Mouse (Mus musculus) limb, embryonic 15.5 days (tissue): ENCODE data around the gene St7. TPM values are rescaled to one million over a fixed set of nuclear protein-coding genes. Genes with fewer than 3 reads are reported as not detected.
A peak's percentile ranks its signal among the peaks of the same experiment; 100 is the strongest.

ENCODE experiments used
- ATAC-seq: fragments of 200-750 bp; cut with Nextera tagmentation; 2 replicates; pipeline ENCODE4 v1.8.0; 2017; ENCODE audit warnings: low read depth, moderate TSS enrichment; ENCODE audit not compliant: insufficient number of reproducible peaks, low FRiP score, low TSS enrichment
- H3K27ac ChIP-seq: fragments of 300-500 bp; sonication (generic); 2 replicates; pipeline ENCODE4 v1.5.1; 2015; ENCODE audit warnings: moderate library complexity, mild to moderate bottlenecking, inconsistent platforms
- H3K27me3 ChIP-seq: fragments of 300-500 bp; sonication (generic); 2 replicates; pipeline ENCODE4 v1.6.1; 2015; ENCODE audit warnings: inconsistent platforms
- H3K36me3 ChIP-seq: fragments of 300-500 bp; sonication (generic); 2 replicates; pipeline ENCODE4 v1.6.1; 2015; ENCODE audit warnings: inconsistent platforms
- H3K4me1 ChIP-seq: fragments of 300-500 bp; sonication (generic); 2 replicates; pipeline ENCODE4 v1.6.1; 2015; ENCODE audit warnings: inconsistent platforms
- H3K4me2 ChIP-seq: fragments of 300-500 bp; sonication (generic); 2 replicates; pipeline ENCODE4 v1.6.1; 2015; ENCODE audit warnings: mild to moderate bottlenecking, inconsistent platforms
- H3K4me3 ChIP-seq: fragments of 300-500 bp; sonication (generic); 2 replicates; pipeline ENCODE4 v1.5.1; 2015; ENCODE audit warnings: mild to moderate bottlenecking, inconsistent platforms
- H3K9ac ChIP-seq: fragments of 300-500 bp; sonication (generic); 2 replicates; pipeline ENCODE4 v1.6.1; 2015; ENCODE audit warnings: inconsistent platforms
- H3K9me3 ChIP-seq: fragments of 300-500 bp; sonication (generic); 2 replicates; pipeline ENCODE4 v1.6.1; 2016; ENCODE audit warnings: inconsistent platforms
- WGBS: fragments of 180-500 bp; shearing (Covaris S2); methylation state at CpG from one replicate; pipeline ENCODE4 v1.1.7; 2015; 5-methylcytosine and 5-hydroxymethylcytosine counted together
- polyA plus RNA-seq: library from polyadenylated mRNA; unstranded; fragments of >200 nt; fragmentation: Nextera tagmentation; extraction: Ambion mirVana; gene quantifications from 2 replicates; pipeline ENCODE4 v1.2.1, GENCODE M21; 2015

Gene St7
- polyA plus RNA-seq, 1 experiment from 2014 or later: 26.8 TPM

DNA sequence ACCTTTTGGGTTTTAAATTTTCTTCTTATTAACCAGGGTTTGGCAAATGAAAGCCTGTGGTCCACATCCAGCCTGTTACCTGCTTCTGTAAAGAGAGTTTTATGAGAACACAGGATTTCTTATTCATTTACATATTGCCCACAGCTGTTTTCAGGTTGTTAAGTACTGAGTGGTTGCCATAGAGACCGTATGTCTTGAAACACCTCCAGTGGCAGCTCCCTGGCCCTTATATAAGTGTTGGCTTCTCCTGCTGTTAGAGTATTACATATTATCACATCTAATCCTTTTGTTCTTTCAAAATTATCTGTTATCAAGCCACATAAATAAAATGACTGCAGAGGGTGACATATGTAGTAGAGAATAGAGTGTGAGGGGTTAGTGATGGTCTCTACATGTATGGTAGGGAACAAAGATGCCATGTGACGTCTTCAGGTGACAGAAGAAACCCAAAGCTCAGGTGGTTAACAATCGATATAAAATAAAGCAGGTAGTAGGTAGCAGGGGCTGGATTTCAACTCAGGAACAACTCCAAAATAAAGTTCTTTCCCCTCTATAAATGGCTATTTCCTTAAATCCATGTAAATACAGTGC lies 183.4 kb downstream of the St7 start:
- ATAC-seq: peak; percentile 62; the same call in 1 of the 2 replicates

DNA sequence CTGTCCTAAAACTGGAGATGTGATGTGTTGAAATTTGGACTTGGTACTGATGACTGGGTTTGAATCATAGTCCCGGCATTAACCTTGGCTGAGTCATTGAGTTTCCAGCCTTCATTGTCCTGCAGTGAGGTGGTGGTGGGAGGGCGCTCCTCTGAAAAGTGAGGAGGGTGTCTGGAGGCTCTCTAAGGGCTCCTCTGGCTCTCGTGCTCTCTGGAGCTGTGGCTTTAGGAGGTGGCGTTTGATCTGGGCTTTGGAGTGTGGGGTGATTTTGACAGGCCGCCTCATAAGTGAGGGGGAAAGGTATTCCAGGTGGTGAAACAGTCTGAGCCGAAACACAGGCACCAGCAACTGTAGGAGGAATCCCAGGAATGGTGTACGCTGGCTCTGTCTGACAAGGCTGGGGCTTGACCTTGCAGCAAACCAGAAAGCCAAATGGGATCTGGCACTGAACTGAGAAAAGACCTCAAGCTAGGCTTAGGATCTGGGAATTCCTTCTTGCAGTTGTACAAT lies 184.0 kb downstream of the St7 start:
- no peak overlapping the region for H3K4me2 ChIP-seq
- no peak overlapping the region for H3K4me3 ChIP-seq
- H3K27me3 ChIP-seq: no peaks in the 10 kb centered on the region
- H3K9ac ChIP-seq: no peak overlapping the region
- WGBS: 35% methylated on average over 7 of the region's 7 CpGs
- H3K36me3 ChIP-seq: no peaks in the 10 kb centered on the region
- ATAC-seq: 0 out of 2 replicates have a peak, but pooled peaks have one; percentile 30
- H3K4me1 ChIP-seq: peaks cover 14% of the 10 kb centered on the region
- no peaks in the 10 kb centered on the region for H3K9me3 ChIP-seq
- H3K27ac ChIP-seq: no peak overlapping the region

More for the DNA sequence above, 183.4 kb downstream of the St7 start:
- no peak overlapping the region for H3K9ac ChIP-seq
- no peak overlapping the region for H3K4me3 ChIP-seq
- WGBS: 54% methylated on average over 3 of the region's 3 CpGs
- no peaks in the 10 kb centered on the region for H3K27me3 ChIP-seq
- peaks cover 14% of the 10 kb centered on the region for H3K4me1 ChIP-seq
- H3K27ac ChIP-seq: no peak overlapping the region; the same call in 1 of the 2 replicates
- H3K4me2 ChIP-seq: no peak overlapping the region
- no peaks in the 10 kb centered on the region for H3K9me3 ChIP-seq
- no peaks in the 10 kb centered on the region for H3K36me3 ChIP-seq

DNA sequence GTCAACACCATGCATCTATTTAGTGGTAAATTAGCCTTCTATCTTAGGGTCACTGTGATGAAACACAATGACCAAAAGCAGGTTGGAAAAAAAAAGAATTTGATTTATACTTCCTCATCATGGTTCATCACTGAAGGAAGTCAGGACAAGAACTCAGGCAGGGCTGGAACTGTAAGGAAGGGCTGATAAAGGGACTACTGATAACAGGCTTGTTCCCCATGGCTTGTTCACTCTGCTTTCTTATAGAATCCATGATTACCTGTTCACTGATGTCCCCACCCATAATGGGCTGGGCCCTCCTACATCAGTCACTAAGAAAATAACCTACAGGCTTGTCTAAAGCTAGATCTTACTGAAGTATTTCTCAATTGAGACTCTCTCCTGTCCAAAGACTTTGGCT lies 190.2 kb downstream of the St7 start:
- no peak overlapping the region for H3K9ac ChIP-seq
- no peaks in the 10 kb centered on the region for H3K9me3 ChIP-seq
- H3K27me3 ChIP-seq: no peaks in the 10 kb centered on the region
- no peaks in the 10 kb centered on the region for H3K4me1 ChIP-seq
- H3K36me3 ChIP-seq: 0 out of 2 replicates have a peak, but pooled peaks cover 4% of the 10 kb centered on the region
- H3K4me3 ChIP-seq: no peak overlapping the region
- no peak overlapping the region for H3K27ac ChIP-seq
- no peak overlapping the region for H3K4me2 ChIP-seq
- no peak for ATAC-seq

DNA sequence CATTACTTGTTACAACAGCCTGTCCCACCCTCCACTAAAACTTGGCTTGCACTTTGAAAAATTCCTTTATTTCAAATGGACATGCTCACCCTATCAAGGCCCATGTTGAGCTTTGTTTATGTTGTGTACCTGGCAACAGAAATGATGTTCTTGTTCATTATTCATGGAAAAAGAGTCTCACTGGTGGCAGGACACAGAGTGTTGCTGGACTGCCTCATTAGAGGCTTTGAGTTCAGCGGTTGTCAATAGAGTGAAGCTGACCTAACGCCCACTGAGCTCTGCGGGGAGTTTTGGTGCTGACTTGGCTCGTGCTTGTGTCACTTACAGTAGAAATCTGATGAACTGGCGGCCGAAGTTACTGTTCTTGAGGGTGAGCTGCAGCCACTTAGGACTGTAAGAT lies 195.0 kb downstream of the St7 start:
- Histone ChIP-seq H3K36me3 (0 out of 2 replicates have a peak, but pooled peaks cover 4% of the 10 kb centered on the region), H3K4me2 (no peak overlapping the region), H3K27me3 (no peaks in the 10 kb centered on the region), H3K9ac (no peak overlapping the region), H3K9me3 (no peaks in the 10 kb centered on the region), H3K4me1 (no peaks in the 10 kb centered on the region), H3K4me3 (no peak overlapping the region), H3K27ac (no peak overlapping the region)
- no peak for ATAC-seq
- 83% methylated on average over 6 of the region's 6 CpGs for WGBS

DNA sequence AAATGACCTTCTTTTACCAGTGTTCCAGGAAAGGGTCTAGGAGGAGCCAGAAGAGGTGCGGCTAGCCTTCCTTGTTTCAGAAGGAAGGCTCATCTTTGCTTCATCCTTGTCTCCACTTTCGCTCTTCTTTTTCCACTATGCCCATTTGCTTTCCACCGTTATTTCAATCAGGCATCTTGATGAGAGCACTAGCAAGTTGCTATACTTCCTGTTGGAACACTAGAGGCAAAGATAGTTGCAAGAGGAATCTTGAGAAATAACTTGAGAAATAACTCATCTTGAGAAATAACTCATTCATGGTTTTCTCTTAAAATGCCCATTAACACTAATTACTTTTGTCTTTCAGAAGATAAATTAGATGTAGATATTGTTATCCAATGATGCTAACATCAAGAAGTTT lies 202.8 kb downstream of the St7 start:
- WGBS: 85% methylated on average over 3 of the region's 3 CpGs
- no peak overlapping the region for H3K4me3 ChIP-seq
- H3K36me3 ChIP-seq: no peaks in the 10 kb centered on the region
- H3K9ac ChIP-seq: no peak overlapping the region
- no peaks in the 10 kb centered on the region for H3K9me3 ChIP-seq
- no peaks in the 10 kb centered on the region for H3K4me1 ChIP-seq
- no peak overlapping the region for H3K27ac ChIP-seq
- no peak overlapping the region for H3K4me2 ChIP-seq
- ATAC-seq: no peak
- no peaks in the 10 kb centered on the region for H3K27me3 ChIP-seq

DNA sequence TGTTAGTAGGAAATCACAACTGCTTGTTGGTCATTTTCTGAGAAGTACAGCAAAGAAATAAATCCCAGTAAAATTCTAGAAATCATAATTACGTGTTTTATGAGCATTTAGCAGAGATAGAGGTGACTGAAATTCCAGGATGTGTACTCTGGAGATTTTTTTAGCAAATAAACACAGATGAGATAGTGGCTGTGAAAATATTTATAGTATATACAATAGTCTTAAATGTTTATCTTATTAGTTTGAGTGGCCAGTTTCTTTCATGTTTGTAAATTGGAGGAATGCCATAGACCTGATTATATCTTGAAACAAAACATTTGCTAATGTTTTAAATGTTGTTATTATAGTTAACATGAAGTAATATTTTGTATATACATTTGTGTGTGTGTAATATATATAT lies 205.8 kb downstream of the St7 start:
- Histone ChIP-seq H3K4me2 (no peak overlapping the region), H3K4me1 (0 out of 2 replicates have a peak, but pooled peaks cover 2% of the 10 kb centered on the region), H3K9ac (no peak overlapping the region), H3K27ac (no peak overlapping the region), H3K4me3 (no peak overlapping the region), H3K27me3 (no peaks in the 10 kb centered on the region), H3K9me3 (no peaks in the 10 kb centered on the region), H3K36me3 (no peaks in the 10 kb centered on the region)
- no peak for ATAC-seq
- WGBS: 71% methylated on average over 1 of the region's 1 CpGs

DNA sequence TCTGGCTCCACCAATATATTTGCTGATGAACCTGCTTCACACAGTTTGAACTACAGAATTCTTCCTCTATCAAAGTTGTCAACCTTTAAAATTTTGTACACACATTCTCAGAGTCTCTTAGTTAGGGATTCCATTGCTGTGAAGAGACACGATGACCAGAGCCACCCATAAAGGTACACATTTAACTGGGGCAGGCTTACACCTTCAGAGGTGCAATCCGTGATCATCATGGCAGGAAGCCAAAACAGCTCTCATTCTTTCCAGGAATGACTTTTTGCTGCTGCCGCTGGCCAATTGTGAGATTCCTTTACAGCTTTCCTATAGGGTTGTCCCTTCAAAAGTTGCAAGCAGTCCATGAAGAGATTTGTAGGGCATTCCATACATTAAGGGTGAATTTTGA lies 210.6 kb downstream of the St7 start:
- no peak overlapping the region for H3K9ac ChIP-seq
- H3K4me3 ChIP-seq: no peak overlapping the region
- WGBS: 53% methylated on average over 3 of the region's 3 CpGs
- no peak overlapping the region for H3K27ac ChIP-seq
- H3K4me1 ChIP-seq: 0 out of 2 replicates have a peak, but pooled peaks cover 12% of the 10 kb centered on the region
- no peak overlapping the region for H3K4me2 ChIP-seq
- H3K27me3 ChIP-seq: no peaks in the 10 kb centered on the region
- H3K9me3 ChIP-seq: no peaks in the 10 kb centered on the region
- no peaks in the 10 kb centered on the region for H3K36me3 ChIP-seq
- no peak for ATAC-seq

DNA sequence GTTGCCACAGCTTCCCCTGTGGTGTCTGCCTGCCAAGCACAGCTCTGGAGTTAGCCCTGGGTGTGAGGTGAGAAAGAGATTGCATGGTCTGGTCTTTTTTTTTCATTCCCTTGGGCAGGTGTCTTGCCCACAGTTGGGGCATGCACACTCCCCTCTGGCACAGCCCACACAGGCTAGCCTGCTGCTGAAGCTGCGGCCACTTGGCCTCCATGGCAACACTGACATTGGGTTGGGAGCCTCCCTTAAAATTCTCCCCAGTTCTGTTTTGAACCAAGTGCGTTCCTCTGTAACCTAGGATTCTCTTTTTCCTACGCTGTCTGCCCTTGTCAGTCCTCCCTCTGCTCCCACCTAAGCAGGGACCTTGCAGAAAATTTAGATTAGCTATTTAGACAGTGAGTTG lies 213.0 kb downstream of the St7 start:
- Histone ChIP-seq H3K9ac (no peak overlapping the region), H3K4me3 (no peak overlapping the region), H3K9me3 (no peaks in the 10 kb centered on the region), H3K4me1 (0 out of 2 replicates have a peak, but pooled peaks cover 12% of the 10 kb centered on the region), H3K27ac (no peak overlapping the region), H3K27me3 (no peaks in the 10 kb centered on the region), H3K36me3 (0 out of 2 replicates have a peak, but pooled peaks cover 2% of the 10 kb centered on the region), H3K4me2 (no peak overlapping the region)
- 77% methylated on average over 3 of the region's 3 CpGs for WGBS
- ATAC-seq: no peak

DNA sequence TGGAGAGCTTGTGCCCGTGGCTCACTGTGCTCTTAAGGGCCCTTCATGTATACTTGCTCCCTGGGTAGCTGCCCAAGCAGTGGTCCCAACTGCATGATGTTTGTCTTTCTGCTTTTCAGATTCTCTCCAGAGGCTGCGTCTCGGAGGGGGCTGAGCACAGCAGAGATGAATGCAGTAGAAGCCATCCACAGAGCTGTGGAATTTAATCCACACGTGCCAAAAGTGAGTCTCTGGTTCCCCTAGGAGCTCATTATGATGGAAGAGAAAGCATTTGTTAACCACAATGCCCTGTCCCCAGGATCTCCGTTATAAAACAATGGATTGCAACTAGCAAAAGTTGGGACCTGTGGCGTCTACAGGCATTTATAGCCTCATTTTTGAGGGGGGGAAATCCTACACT lies 213.6 kb downstream of the St7 start:
- ATAC-seq: no peak
- Histone ChIP-seq H3K4me1 (0 out of 2 replicates have a peak, but pooled peaks cover 12% of the 10 kb centered on the region), H3K36me3 (0 out of 2 replicates have a peak, but pooled peaks cover 2% of the 10 kb centered on the region), H3K4me2 (no peak overlapping the region), H3K27ac (no peak overlapping the region), H3K9ac (no peak overlapping the region), H3K4me3 (no peak overlapping the region), H3K9me3 (no peaks in the 10 kb centered on the region), H3K27me3 (no peaks in the 10 kb centered on the region)
- 26% methylated on average over 6 of the region's 6 CpGs for WGBS

DNA sequence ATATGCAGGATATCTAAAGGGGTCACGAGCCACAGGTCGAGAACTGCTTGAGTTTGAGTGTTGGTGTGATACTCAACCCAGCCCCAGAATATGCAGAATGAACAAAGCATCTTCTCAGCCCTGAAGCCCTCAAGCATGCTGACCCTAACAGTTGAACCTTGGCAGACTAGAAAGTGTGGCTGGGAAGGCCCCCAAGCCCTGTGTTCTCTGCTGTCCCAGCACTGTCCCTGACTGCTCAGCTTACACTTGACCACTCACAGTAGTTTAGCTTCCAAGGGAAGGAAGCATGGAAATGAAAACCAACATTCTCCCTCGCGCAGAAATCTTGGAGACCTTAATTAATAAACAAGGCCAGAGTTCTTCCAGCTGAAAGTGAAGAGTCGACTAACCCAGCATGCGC lies 219.6 kb downstream of the St7 start:
- Histone ChIP-seq H3K4me3 (no peak overlapping the region), H3K4me2 (no peak overlapping the region), H3K27ac (no peak overlapping the region), H3K4me1 (no peaks in the 10 kb centered on the region), H3K27me3 (no peaks in the 10 kb centered on the region), H3K9me3 (no peaks in the 10 kb centered on the region), H3K36me3 (0 out of 2 replicates have a peak, but pooled peaks cover 2% of the 10 kb centered on the region), H3K9ac (no peak overlapping the region)
- WGBS: 79% methylated on average over 6 of the region's 6 CpGs
- ATAC-seq: no peak

DNA sequence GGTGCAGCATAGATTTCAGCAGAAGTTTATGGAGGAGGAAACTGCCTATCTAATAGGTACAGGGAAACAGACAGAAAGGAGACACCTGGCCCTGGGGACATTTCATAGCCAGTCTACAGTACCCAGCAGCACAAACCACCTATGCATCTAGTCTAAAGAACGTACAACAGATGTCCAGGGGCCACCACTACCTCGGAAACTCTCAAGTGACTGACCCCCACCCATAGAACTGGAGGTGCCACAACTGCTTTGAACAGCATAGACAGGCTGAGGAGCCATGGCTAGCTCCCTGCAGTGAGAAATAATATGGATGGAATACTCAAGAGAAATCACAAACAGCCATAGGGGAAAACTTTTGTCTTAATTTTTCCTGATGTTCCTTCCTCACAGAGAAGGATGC lies 220.1 kb downstream of the St7 start:
- ATAC-seq: no peak
- H3K4me3 ChIP-seq: no peak overlapping the region
- no peak overlapping the region for H3K9ac ChIP-seq
- H3K9me3 ChIP-seq: no peaks in the 10 kb centered on the region
- H3K4me1 ChIP-seq: no peaks in the 10 kb centered on the region
- H3K27me3 ChIP-seq: no peaks in the 10 kb centered on the region
- no peak overlapping the region for H3K4me2 ChIP-seq
- WGBS: 72% methylated on average over 2 of the region's 2 CpGs
- H3K36me3 ChIP-seq: 0 out of 2 replicates have a peak, but pooled peaks cover 2% of the 10 kb centered on the region
- H3K27ac ChIP-seq: no peak overlapping the region

DNA sequence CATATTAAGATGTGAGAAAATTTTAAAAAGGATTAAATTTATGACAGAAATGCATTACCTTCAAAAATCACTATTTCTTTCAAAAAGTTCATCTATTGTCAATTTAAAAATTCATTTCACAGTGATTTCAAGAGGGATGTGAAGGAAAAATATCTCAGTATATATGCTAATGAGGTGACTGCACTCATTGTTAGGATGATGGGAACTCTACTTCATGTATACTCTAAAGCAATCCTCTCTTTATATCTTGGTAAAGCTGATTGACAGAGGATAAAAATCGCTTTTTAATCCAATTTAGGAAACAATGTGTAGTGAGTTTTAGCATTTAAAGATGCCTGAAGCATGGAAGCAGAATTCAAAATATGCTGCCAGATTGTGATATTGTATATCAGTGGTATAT lies 220.6 kb downstream of the St7 start:
- Histone ChIP-seq H3K9ac (no peak overlapping the region), H3K4me2 (no peak overlapping the region), H3K27ac (no peak overlapping the region), H3K27me3 (no peaks in the 10 kb centered on the region), H3K9me3 (no peaks in the 10 kb centered on the region), H3K4me3 (no peak overlapping the region), H3K4me1 (no peaks in the 10 kb centered on the region), H3K36me3 (0 out of 2 replicates have a peak, but pooled peaks cover 2% of the 10 kb centered on the region)
- ATAC-seq: no peak
- 83% methylated on average over 1 of the region's 1 CpGs for WGBS
